Mouse (Mus musculus) left cerebral cortex, adult 8-10 months (tissue): ENCODE results near the gene Snw1. TPM values are rescaled to one million over a fixed set of nuclear protein-coding genes. Genes with fewer than 3 reads are reported as not detected.
A peak's percentile ranks its signal among the peaks of the same experiment; 100 is the strongest.
"Not testable (repeated sequence)": the region's sequence is repeated elsewhere in the genome, so short reads cannot be mapped to it uniquely, and the experiment has no call there.

Experiments
- DNase-seq, 2 experiments: peaks; one replicate each; pipeline ENCODE4 v3.0.0; 2022; ENCODE audit warnings: low spot score in 2 of 2
- total RNA-seq, 4 experiments: library from RNA; stranded (reverse); gene quantifications; 2 replicates each; pipeline ENCODE4 v1.2.4; 2022

The Snw1 gene
- 10 to 100 TPM; 65.5 to 74.1 (median 70.7) TPM for total RNA-seq

DNA sequence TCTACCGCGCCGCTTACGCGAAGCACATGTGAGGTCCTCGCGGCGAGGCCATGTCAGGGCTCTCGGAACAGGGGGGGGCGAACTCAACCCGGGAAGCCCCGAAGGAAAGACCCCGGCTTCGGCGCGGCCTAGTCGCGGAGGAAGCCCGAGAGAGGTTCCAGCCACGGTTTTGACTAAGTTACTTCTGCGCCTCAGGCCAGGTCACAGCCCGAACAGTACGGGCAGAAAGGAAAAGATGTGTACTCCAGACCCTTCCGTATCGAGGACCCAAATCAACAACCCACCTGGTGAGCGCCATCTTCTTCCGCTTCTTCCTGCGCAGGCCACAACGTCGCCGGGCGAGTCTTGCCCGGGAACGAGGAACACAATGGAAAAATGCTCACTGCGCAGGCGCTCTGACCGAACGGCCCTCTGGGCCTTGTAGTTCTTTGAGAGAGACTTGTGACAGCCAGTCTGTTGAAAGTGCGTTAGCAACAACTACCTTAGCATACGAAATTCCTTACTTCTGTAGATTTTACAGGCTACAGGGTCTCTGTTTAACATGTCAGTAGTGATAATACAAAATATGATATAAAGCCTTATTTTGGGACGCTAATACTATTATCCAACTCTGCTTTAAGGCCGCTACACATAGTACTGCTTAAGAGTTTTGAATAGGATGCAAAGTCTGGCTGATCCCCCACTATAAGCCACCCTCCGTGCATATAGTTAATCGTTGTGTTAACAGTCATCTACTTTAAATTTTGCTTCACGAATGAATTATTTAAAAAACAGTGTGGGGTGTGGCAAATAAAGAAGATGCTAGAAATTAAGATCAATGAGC is at the start of gene Snw1:
Gene Snw1, minus strand, starts transcription at position 311 of the 823 bp plus-strand sequence.
- DNase-seq = peak; percentile 89 to 94

DNA sequence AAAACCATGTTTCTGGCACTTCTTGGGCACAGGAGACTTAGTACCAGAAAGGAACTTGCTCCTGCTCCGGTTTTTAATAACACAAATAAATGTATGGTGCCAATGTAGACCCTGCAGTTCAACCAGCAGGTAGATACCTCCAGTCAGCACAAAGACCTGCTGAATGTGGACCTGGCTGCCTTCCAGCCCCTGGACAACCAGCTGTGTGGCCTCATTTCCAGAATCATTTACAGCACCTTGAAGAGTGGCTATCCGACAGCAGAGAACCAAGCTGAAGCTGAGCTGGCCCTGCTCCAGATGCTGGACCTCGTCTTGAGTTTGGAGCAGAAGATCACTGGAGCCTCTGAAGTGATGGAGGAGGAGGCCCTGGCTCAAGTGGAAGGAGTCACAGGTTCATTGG is 47.5 kb upstream of the Snw1 start:
- not testable (repeated sequence) for DNase-seq

GRCm38 (mm10) chr12:87514016-87514415 is 41.9 kb upstream of the Snw1 start, which contains the start of gene Gm8300:
Gene Gm8300, plus strand, starts transcription at chr12:87514316.
- not testable (repeated sequence) for DNase-seq

- DNase-seq = not testable (repeated sequence)
Observed at GRCm38 (mm10) chr12:87494421-87494820, 22.3 kb upstream of the Snw1 start, which contains the start of gene Gm5788. Gene Gm5788, plus strand, starts transcription at chr12:87494721.

- DNase-seq = not testable (repeated sequence)
Observed at GRCm38 (mm10) chr12:87488683-87489082, 16.6 kb upstream of the Snw1 start.

GRCm38 (mm10) chr12:87482482-87482881 is 10.4 kb upstream of the Snw1 start:
- not testable (repeated sequence) for DNase-seq

- no peak for DNase-seq
Observed at GRCm38 (mm10) chr12:87474756-87475155, 2.7 kb upstream of the Snw1 start.

DNA sequence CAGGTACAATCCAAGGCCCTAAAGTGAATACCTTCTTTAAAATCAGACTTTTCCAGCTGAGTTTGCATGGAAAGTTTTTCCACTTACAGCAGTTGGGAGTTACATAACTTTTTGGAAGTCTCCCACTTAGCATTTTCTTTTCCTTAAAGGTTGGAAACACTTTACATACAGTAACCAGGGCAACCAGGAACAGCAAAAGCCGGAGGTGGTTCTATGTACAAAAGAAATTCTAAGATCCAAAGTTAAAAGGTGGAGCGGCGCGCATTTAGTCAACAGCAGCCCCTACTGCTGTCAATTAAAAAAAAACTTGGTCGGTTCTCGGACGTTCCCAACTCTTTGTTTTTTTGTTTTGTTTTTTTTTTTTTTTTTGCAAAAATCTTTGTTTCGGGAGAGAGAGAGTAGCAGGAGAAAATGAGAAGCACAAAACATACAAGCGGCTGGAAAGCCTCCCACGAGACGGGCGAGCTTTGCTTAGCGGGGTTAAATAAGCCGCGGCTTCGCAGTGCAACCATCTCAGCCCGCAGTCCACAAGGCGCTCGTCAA is 582 bp downstream of the Snw1 start:
- peak in 1 of 2 experiments; percentile 36 for DNase-seq

- DNase-seq = no peak
Observed at GRCm38 (mm10) chr12:87470263-87471136, 1.6 kb downstream of the Snw1 start.

DNA sequence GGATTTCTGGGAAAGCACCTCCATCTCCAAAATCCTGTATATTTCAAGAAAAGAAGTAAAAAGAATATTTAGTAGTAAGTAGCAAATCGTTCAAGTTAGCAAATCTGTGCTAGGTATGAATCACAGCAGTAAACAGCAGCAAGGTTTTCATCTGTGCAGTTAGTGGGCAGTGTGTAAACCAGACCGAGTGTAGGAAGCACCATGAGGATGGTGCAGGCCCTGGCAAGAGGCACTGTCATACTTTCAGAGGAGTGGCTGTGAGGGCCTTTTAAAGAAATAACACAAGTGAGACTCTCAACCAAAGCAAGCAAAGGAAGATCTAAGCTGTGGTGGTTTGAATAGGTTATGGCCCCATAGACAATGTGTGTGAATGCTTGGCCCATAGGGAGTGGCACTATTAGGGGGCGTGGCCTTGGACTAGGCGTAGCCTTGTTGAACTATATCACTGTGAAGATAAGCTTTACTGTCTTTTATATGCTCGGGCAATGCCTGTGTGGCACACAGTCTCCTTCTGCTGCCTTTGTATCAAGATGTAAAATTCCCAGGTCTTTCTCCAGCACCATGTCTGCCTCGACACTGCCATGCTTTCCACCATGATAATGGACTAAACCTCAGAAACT is 7.3 kb downstream of the Snw1 start:
- no peak for DNase-seq

DNA sequence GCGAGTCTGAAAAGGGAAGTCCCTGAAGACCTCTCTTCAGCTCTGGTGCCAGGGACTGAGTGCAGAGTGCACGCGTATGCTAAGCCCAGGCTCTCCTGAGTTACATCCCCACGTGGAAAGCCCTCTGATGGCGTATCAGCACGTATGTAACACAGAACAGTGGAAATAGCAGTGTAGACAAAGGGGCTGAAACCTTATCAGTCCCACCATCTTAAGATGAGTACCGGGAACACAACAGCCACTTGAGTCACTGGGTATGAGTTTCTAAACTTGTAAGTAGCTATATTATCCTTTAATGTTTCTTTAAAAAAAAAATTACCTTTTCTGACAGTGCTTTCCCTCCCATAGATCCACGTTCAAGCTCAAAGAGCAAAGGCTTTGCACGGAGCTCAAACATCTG is 22.6 kb downstream of the Snw1 start:
- DNase-seq = no peak

DNA sequence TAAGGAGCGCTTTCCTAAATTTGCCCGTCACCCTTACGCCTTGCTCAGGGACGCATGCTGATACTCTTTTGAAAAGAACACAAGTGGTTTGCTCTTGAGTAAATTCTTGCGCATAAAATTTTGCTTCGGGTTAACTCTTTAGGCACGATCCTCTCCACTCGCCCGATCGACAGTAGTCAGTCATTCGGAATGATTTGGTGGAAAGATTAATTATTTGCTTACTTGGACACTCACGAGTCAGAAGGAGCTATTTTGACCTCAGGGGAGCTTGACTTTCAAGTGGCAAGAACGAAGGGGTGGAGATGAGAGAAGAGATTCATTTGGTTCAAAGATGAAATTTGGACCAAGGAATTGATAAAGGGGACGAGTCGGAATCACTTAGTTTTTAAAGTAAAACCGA is 27.9 kb downstream of the Snw1 start:
- no peak for DNase-seq

DNA sequence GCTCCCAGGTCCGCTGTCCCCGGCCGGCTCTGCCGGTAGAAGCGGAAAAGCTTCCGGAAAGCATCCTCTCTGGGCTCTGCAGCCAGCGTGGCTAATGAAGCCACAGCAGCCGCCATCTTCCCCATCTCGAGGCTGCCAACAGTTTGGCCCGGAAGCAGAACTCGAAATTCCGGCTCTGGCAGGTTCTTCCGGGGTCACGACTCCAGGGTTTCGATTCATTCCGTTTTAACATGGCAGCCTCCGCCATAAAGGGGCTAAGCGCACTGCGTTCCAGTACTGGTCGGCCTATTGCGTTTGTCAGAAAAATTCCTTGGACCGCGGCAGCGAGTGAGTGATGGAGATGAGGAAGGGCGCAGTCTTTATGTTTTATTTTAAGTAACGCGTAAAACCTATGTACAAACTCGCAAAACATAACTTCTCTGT is 28.4 kb downstream of the Snw1 start, which contains the start of the genes Slirp and Alkbh1:
Gene Slirp, plus strand, starts transcription at position 197 of the 423 bp plus-strand sequence.
Gene Alkbh1, minus strand, starts transcription at position 318 of the 423 bp plus-strand sequence.
- DNase-seq = peak; percentile 77 to 85

- no peak for DNase-seq
Observed at GRCm38 (mm10) chr12:87443115-87443699, 28.9 kb downstream of the Snw1 start.

- DNase-seq = no peak
Observed at GRCm38 (mm10) chr12:87442177-87443114, 29.6 kb downstream of the Snw1 start.

GRCm38 (mm10) chr12:87428885-87429284 is 43.2 kb downstream of the Snw1 start:
- peak in 1 of 2 experiments; percentile 20 for DNase-seq

- no peak for DNase-seq
Observed at GRCm38 (mm10) chr12:87428295-87428694, 43.8 kb downstream of the Snw1 start.

- no peak for DNase-seq
Observed at GRCm38 (mm10) chr12:87426354-87427031, 45.6 kb downstream of the Snw1 start.

DNA sequence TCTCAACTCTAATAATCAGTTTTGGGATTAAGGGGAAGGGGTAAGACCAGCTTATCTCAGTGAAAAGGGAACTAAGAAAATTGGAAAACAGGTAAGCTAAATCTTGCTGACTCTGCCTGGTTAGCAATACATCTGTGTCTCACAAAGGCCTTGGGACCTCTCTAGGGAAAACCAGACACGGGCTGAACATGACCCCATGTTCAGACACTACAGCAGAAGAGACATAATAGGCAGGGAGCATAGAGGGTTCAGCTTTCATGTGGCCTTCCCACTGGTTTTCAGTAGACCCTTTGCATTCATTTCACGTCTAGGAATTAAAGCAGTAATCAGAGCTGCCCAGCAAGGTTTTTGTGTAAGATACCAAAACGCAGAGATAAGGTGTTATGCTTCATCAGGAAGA is 47.6 kb downstream of the Snw1 start:
- DNase-seq = no peak
